Mouse (Mus musculus) lung, postnatal 0 days (tissue): ENCODE measurements around the gene Barhl2.

Experiments
- CTCF ChIP-seq: IDR thresholded peaks from 2 replicates; pipeline ENCODE4 v1.5.1; 2016; ENCODE audit warnings: antibody characterized with exemption, mild to moderate bottlenecking
- EP300 ChIP-seq: IDR thresholded peaks from 2 replicates; pipeline ENCODE4 v1.6.1; 2016; ENCODE audit warnings: antibody characterized with exemption, mild to moderate bottlenecking, control low read depth

DNA sequence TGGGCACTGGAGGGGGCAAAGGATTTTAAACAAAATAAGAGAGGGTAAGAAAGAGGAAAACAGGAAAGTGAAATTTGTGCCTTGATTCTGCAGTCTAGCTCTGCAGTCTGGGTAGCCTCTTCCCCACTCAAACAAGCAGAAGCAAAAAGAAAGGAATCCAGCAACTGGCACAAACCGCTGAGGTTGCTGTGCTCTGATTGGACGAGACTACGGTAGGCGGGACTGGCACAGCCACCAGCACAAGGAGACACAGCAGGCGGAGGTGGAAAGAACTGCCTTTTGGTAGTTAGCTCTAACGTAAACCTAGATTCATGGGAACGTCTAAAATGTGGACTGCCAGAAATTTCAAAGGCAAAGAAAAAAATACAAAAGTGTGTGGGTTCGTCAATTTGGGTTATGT, 11.4 kb downstream of the Barhl2 start:
- TF ChIP-seq CTCF = no peak
- no peak for TF ChIP-seq EP300
